Mouse (Mus musculus): ENCODE measurements around the gene Ssbp2.
A peak's percentile ranks its signal among the peaks of the same experiment; 100 is the strongest.

Ssbp2 gene

DNA sequence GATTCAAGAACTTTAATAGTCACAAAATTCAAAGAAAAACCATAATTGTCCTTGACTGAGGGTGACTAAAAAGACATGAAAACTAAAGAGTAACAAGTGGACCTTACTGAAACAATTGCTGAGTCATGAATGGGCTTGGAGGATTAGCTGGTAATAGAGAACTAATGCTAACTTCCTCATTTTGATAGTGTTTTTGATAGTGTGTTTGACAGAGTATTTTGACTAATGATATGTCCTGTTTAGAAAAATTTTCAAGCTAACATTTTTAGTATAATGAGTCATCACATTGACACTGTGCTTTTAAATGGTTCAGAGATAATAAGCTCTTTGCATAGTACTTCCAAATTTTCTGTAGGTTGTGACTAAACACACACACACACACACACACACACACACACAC lies 267.8 kb downstream of the Ssbp2 start:
- no peak for DNase-seq (ENCODE audit: low read depth)

DNA sequence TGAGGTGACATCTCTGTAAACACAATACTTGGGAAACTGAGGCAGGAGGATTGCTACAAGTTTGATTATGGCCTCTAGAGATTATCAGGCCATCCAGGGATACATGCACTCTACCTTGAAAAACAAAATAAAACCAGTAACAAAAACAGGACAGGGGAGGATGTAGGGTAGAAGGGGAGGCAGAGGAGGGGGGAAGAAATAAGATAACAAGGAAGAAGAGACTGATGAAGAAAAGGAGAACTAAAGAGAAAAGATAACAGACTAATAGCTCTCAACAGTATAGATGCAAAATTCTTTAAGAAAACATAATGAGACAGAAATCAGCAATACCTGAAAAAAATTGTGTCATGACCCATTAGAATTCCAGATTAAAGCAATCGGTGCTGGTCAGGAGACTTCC lies 277.1 kb downstream of the Ssbp2 start:
- no peak for DNase-seq (ENCODE audit: low read depth)

DNA sequence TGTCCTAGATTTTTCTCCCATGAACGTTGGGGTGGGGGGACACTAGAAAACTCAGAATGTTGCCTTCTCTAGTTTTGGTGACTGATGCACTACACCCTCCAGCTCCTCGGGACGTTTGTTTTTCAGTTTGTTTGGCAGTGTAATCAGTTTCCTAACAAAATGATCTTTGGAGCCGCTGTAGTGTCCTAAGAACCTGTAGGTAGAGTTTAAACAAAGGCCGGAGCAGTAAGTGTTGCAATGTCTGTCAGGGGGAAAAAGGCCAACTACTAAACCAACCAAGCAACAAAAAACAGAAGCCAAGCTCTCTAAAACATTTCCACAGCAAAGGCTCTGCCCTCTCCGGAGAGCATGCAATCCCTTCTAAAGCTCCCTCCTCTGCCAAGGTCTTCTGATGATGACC lies 280.8 kb downstream of the Ssbp2 start:
- DNase-seq (ENCODE audit: low read depth): no peak

DNA sequence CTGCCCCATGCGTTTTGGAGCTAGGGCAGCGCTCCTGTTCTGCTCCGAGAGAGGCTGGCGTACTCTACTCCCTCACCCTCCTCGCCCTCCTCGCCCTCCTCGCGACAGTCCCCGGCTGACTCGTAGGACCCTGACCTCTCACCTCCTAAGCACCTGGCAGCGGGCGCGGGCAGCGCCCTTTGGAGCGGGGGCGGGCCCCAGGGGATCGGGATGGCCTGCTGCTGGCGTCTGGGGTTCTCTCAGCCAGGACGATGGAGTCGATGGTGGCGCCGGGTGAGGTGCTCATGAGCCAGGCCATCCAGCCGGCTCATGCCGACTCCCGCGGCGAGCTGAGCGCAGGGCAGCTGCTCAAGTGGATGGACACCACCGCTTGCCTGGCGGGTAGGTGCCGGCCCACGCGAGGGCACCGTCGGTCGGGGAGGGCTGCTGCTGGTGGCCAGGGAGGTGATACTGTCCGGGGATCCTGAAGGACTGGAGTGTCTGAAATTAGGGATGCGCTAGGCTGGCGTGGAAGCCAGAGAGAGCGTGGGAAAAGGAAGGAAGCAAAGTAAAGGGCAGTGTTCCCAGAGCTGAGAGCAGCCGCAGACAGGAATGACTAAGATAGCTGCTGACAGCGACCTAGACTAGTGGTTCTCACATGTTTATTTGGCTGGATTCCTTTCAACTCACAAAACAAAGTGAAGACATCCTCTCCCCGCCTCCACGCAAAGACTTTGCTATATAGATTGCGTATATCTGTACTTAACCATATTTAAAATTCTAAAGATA lies 281.4 kb downstream of the Ssbp2 start, which contains the start of gene Acot12:
Gene Acot12, plus strand, starts transcription at position 233 of the 768 bp plus-strand sequence.
- no peak for DNase-seq (ENCODE audit: low read depth)

DNA sequence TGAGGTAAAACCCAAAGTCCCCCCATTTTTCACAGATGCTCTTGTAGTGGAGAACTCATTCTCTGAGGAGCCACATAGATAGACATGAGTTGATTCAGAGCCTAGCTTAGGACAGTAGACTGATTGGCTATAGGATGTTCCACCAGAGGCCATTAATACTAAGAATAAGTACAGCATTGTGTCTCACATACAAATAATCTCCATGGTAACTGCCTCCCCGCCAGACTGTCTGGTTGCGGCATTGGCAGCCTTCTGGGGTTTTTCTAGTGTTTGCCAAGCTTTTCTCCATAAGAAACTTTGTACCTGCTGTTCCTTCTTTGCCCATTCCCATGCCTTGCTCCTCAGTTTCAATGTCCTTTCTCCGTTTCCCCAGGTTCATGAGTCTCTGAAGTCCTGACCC lies 283.1 kb downstream of the Ssbp2 start:
- no peak for DNase-seq (ENCODE audit: low read depth)

DNA sequence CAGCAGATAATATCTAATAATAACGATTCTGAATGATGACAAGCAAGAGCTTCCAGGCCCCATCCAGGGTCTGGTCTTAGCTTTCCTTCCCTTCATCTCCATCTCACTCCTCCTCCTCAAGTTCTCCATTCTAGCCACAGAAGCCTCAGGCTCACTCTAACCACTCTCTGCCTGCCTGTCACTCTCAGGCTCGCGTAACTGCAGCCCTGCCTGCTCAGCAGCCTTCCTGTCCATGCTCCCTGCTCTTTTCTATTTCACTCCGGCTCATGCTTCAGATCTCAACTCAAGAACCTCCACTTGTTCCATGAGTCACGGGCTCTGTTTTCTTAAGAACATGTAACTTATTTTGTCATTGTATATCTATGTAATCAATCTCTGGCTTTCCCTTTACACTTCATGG lies 286.4 kb downstream of the Ssbp2 start:
- DNase-seq (ENCODE audit: low read depth): no peak

DNA sequence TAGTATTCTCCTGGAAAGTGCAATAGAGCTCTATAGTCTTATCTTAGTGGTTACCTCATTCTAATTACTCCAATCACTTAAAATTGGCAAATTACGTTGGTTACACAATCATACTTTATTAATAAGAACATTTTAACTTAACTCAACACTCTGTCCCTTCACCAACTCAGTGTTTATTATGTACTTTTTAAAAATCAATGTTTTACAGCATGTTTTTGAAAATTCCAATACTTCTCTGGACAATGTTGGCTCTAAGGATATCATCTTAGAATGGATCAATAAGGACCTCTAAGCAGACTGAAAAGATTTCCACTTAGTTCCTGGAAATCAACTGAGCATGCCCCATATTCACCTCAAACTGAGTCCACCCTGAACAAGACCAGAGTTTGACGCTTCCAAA lies 288.3 kb downstream of the Ssbp2 start:
- DNase-seq (ENCODE audit: low read depth): no peak

DNA sequence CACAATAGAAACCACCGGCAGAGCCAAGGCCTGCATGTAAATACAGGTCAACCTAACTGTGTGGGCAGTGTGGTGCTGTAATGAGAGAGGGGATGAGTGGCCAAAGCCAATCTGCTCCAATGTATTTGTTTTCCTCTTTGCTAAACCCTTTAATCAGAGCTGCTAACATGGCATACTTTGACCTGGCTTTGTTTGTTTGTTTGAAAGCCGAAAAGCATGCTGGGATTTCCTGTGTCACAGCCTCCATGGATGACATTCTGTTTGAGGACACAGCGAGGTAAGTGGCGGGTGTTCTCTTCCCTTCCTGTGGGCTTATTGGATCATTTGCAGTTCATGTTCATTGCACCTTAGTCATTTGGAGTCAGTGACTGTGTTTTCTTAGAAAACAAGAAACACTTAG lies 289.9 kb downstream of the Ssbp2 start:
- peak; percentile 6 for DNase-seq (ENCODE audit: low read depth)
